Mouse (Mus musculus) C3H10T1/2 (cell line): ENCODE measurements around the gene Taf15. TPM values are rescaled to one million over a fixed set of nuclear protein-coding genes. Genes with fewer than 3 reads are reported as not detected.

Experiments used
- polyA plus RNA-seq, 2 experiments: library from polyadenylated mRNA; unstranded; fragments of >200 nt; fragmentation: generic; extraction: Trizol; gene quantifications; one replicate each; pipeline ENCODE4 v1.2.1; 2012; ENCODE audit warnings: missing spikeins in 2 of 2

The Taf15 gene
- 10 to 100 TPM in 1 of 2 experiments, 1 to 10 TPM in 1; 5.6 to 36.5 TPM for polyA plus RNA-seq

DNA sequence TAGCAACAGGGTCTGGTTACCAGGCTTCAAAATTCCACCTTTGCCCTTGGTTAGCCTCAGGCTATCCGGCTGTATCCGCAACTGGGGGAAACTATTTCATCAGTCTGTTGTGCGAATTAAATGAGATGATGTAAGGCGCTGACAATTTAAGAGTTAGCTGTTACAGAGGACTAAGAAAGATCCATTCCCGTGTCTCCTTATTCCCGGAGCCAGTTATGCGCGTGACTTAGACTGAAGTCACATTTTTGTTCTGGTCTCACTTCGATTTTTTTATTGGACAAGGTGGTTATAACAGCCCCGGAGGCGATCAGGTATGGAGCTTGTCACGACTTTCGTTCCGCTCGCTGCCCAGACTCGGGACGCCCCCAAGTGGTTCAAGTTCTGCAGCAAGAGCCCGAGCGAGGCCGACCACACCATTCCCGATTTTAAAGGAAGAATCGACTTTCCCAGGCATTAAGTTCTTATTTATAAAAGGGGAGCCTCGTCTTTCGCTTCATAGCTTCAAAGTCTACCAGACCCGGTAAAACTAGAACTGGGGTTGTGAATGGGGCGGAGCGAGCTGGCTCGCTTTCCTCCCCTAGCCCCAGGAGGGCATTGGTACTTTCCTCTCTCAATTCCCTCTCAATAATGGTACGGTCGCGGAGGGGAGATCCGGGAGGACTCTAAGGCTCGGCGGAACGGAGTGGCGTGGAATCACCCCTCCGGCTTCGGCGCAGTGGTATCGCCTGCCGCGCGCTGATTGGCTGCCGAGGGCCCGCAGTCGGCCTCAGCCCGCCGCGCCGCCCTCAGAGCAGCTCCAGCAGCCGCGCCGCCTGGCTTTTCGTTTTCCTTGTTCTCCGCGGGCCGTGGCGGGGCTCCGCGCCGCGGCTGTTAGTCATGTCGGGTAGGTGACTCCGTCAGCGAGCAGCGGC lies at the start of gene Taf15:
Gene Taf15 (plus strand): TSS at position 763 of the 911 bp plus-strand sequence.

DNA sequence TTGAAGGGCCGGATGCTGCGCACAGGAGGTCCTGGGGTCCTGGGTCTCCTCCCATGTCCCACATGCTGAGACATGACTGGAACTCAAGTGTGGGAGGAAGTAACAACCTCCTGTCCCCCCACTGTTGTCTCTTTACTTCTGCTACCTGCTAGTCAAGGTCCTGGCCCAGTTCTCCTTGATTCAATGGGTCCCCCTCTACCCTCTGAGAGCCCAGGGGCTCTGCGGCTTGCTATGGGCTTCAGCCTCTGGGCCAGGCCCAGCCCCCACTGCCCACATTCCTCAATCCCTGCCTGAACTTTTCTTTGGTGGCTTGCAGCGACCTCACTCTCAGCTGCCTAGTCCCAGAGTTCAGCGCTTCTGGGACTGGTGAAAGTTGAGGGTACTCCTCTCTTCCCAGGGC lies 43.5 kb upstream of the Taf15 start, which contains the start of gene Gas2l2:
Gene Gas2l2 (minus strand): TSS at position 101 of the 400 bp plus-strand sequence.

DNA sequence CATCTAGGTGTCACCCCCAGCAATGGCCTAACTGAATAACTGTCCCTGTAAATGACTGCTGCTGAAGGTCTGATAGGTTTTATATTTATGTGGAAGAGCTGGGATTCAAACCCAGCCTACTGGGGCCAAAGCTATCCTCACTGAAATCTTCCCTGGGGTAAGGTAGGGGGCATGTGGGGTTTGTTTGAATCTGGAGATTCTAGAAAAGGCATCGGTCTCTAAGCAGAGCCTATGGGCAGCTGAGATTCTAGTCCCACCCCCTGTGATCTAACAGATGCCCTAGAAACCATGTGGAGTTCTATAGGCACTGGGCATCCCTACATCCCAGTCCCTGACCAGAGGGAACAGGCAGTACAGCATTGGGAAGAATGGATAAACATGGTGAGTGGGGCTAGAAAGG lies 35.5 kb upstream of the Taf15 start, which contains the start of gene 1700020L24Rik:
Gene 1700020L24Rik (plus strand): TSS at position 301 of the 400 bp plus-strand sequence.

DNA sequence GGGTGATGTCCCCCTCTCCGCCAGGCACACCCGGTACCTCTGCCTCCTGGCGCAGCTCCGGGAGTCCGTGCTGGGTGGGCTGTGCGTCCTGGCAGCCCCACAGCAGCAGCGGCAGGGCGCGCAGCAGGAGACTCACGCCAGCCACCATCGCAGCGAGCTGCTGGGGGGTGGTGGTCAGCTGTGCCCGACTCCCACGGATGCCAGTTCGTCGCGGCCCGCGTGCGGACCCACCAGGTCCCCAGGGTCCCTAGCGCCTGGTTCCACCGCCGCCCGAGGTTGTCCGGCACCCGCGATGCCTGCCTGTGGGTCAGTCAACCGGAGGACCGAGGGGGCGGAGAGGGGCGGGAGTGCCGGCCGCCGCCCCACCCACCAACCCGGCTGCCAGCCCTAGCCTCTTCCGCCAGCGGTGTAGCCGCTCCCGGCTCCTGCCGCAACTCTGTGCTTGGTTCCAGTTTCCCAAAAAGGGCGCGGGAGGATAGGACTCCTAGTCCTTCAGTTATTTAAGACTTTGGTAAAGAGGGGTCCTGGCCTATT lies 10.1 kb upstream of the Taf15 start, which contains the start of gene Mmp28:
Gene Mmp28 (minus strand): TSS at position 361 of the 534 bp plus-strand sequence.

DNA sequence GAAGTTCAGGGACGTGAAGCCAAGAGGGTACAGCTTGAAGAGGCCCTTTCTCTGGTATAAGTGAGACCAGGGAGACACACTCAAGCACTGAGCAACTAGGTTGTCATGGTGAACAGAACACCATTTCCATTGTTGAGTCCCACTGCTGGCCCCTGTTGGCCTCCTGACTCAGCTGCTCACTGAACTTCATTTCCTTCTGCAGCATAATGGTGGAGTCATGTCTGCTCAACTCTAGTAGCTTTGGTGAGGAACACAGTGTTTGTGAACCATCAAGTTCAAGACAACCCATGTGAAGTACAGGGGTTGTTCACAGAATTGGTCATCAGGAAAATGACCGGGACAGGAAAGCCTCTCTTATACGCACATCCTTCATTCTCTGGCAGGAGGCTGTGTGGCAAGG lies 49.2 kb downstream of the Taf15 start, which contains the start of gene Heatr9:
Gene Heatr9 (minus strand): TSS at position 101 of the 400 bp plus-strand sequence.

DNA sequence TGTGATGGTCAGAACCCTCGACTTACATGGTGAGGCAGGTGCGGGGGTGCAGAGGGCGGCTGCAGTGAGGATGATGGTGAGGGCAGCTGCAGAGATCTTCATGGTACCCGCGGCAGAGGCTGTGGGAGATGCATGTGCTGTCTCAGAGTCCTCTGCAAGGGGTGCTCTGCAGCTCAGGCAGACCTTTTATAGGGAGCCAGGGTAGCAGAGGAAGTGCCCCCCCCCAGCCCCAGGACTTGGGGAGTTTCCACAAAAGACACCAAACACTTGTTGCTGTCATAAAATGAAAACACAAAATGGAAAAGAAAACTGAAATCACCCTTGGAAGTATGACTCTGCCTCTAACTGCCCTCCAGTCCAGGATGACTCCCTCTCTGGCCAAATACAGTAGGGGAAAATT lies 57.5 kb downstream of the Taf15 start, which contains the start of gene Ccl5:
Gene Ccl5 (minus strand): TSS at position 159 of the 400 bp plus-strand sequence.

Other genes starting within 250 kb of the Taf15 start
- gene Slfn14, start 186.4 kb upstream of the Taf15 start, polyA plus RNA-seq = not detected
- gene Ap2b1, start 174.1 kb upstream of the Taf15 start, polyA plus RNA-seq = 10 to 100 TPM; 20.7 to 83.3 TPM
- gene Pex12, start 170.5 kb upstream of the Taf15 start, polyA plus RNA-seq = 1 to 10 TPM; 2.5 to 9.6 TPM
- under 1 TPM; 0.07 to 0.08 TPM for gene Rasl10b, start 63.9 kb upstream of the Taf15 start, polyA plus RNA-seq
- under 1 TPM in 1 of 2 experiments, not detected in 1; 0.01 TPM for gene Gas2l2, start 43.6 kb upstream of the Taf15 start, polyA plus RNA-seq
- 10 to 100 TPM in 1 of 2 experiments, 1 to 10 TPM in 1; 4.0 to 14.1 TPM for gene 1700020L24Rik, start 35.4 kb upstream of the Taf15 start, polyA plus RNA-seq
- 1 to 10 TPM; 1.5 to 6.8 TPM for gene Mmp28, start 10.0 kb upstream of the Taf15 start, polyA plus RNA-seq
- under 1 TPM in 1 of 2 experiments, not detected in 1; 0.04 TPM for gene Heatr9, start 49.1 kb downstream of the Taf15 start, polyA plus RNA-seq
- gene Ccl5, start 57.4 kb downstream of the Taf15 start, polyA plus RNA-seq = 10 to 100 TPM in 1 of 2 experiments, 1 to 10 TPM in 1; 4.4 to 79.3 TPM
- 1 to 10 TPM; 1.6 to 6.6 TPM for gene Ccl9, start 105.5 kb downstream of the Taf15 start, polyA plus RNA-seq
- under 1 TPM in 1 of 2 experiments, not detected in 1; 0.47 TPM for gene Ccl6, start 120.0 kb downstream of the Taf15 start, polyA plus RNA-seq
- not detected for gene Rpl9-ps1, start 172.5 kb downstream of the Taf15 start, polyA plus RNA-seq
- not detected for gene Ccl3, start 176.3 kb downstream of the Taf15 start, polyA plus RNA-seq
- not detected for gene Ccl4, start 189.5 kb downstream of the Taf15 start, polyA plus RNA-seq
- gene Wfdc17, start 230.9 kb downstream of the Taf15 start, polyA plus RNA-seq = under 1 TPM in 1 of 2 experiments, not detected in 1; 0.21 TPM
- gene Wfdc18, start 235.9 kb downstream of the Taf15 start, polyA plus RNA-seq = 10 to 100 TPM in 1 of 2 experiments, under 1 TPM in 1; 0.85 to 11.0 TPM